Mouse (Mus musculus): ENCODE data around the gene Rhoc. TPM values are rescaled to one million over a fixed set of nuclear protein-coding genes. Genes with fewer than 3 reads are reported as not detected.

The Rhoc gene
- polyA plus RNA-seq, 1 experiment: 123 TPM

DNA sequence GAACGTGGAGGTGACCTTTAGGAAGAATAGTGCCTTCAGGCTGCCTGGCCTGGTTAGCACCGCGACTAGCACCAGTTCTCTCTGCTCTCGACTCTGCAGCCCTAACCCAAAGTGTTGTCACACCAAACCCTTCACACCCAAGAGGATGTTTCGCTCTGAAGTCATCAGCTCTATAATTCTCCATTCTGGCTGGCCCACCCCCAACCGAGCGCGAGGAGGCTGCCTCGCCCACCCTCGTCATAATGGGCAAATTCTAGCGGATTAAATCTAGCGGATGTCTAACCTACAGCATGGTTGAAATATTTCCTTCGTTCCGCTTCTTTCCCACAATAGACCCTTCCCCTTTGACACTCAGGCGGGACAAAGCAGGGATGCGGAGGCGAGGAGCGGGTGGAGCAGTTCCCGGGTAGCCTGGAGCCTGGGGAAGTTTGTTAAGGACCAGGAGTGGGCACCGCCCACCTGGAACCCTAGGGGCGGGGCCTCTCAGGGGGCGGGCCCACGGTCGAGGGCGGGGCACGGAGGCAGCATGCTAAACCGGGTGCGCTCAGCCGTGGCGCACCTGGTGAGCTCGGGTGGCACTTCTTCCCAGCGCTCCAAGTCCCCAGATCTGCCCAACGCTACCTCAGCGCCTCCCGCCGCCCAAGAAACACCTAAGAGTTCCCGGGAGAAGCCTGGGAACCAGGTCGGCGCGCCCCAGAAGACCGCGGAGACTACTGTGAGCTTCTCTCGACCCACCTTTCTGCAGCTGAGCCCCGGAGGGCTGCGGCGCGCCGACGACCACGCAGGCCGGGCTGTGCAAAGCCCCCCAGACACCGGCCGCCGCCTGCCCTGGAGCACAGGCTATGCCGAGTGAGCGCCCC is 7.4 kb upstream of the Rhoc start, which contains the start of gene Ppm1j:
Ppm1j (plus strand) TSS at position 496 of the 860 bp plus-strand sequence.
- H3K4me1 ChIP-seq (ENCODE audit: control insufficient read depth, insufficient read depth, low read length): peaks cover 5% of the 10 kb centered on the region

DNA sequence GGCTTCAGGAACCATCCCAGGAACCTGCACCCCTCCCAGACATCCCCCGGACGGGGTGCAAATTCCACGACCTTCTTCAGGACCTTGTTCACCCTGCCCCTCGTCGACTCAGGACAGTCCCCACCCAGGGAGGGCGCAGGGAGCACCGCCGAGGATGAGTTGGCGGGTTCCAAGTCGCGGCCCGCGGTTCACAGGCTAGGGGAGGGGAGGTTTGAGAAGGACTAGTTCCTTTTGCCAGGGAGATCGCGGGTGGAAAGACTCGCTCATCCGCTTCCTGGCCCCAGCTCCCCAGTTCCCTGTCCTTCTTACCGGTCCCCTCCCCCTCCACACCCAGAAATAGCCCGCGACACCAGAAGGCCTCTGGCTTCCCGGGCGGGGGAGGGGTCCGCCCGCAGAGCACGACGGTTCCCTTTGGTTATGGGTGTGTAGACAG is 6.7 kb upstream of the Rhoc start, which contains the start of gene Fam19a3:
Fam19a3 (minus strand) TSS at position 370 of the 433 bp plus-strand sequence.
- H3K9ac ChIP-seq (ENCODE audit: low read depth, poor library complexity, severe bottlenecking): peak within 1 kb of the TSS; percentile 76
- no peaks in the 10 kb centered on the region for H3K36me3 ChIP-seq (ENCODE audit: control insufficient read depth, insufficient read depth, low read length, poor library complexity, severe bottlenecking)
- H3K4me3 ChIP-seq (ENCODE audit: low read depth, low read length): peak within 1 kb of the TSS; percentile 75
- H3K27ac ChIP-seq (ENCODE audit: insufficient read depth, low read length): peak within 1 kb of the TSS; percentile 21
- TF ChIP-seq CTCF (IDR thresholded peaks at IDR 0.05; ENCODE audit: low read depth, low read length) (no peak), EP300 (IDR thresholded peaks at IDR 0.05; ENCODE audit: insufficient read depth, low read depth, low read length) (no peak), POLR2A (IDR thresholded peaks at IDR 0.05; ENCODE audit: insufficient read depth, low read length) (no peak)
- H3K4me1 ChIP-seq (ENCODE audit: control insufficient read depth, insufficient read depth, low read length): peaks cover 5% of the 10 kb centered on the region
- no peaks in the 10 kb centered on the region for H3K27me3 ChIP-seq (ENCODE audit: control insufficient read depth, insufficient read depth, low read length, poor library complexity, severe bottlenecking)
- no peaks in the 10 kb centered on the region for H3K9me3 ChIP-seq (replicated peaks; ENCODE audit: control insufficient read depth, insufficient read depth, low read length, poor library complexity, severe bottlenecking)

More for the DNA sequence above, 7.4 kb upstream of the Rhoc start, which contains the start of gene Ppm1j:
- Histone ChIP-seq H3K4me3 (ENCODE audit: low read depth, low read length) (peak within 1 kb of the TSS; percentile 75), H3K36me3 (ENCODE audit: control insufficient read depth, insufficient read depth, low read length, poor library complexity, severe bottlenecking) (no peaks in the 10 kb centered on the region), H3K9ac (ENCODE audit: low read depth, poor library complexity, severe bottlenecking) (peak within 1 kb of the TSS; percentile 76), H3K9me3 (replicated peaks; ENCODE audit: control insufficient read depth, insufficient read depth, low read length, poor library complexity, severe bottlenecking) (no peaks in the 10 kb centered on the region), H3K27ac (ENCODE audit: insufficient read depth, low read length) (no peak within 1 kb of the TSS), H3K27me3 (ENCODE audit: control insufficient read depth, insufficient read depth, low read length, poor library complexity, severe bottlenecking) (no peaks in the 10 kb centered on the region)
- TF ChIP-seq POLR2A (IDR thresholded peaks at IDR 0.05; ENCODE audit: insufficient read depth, low read length) (no peak), EP300 (IDR thresholded peaks at IDR 0.05; ENCODE audit: insufficient read depth, low read depth, low read length) (0 out of 2 replicates have a peak, but pooled peaks have one; percentile 18)

DNA sequence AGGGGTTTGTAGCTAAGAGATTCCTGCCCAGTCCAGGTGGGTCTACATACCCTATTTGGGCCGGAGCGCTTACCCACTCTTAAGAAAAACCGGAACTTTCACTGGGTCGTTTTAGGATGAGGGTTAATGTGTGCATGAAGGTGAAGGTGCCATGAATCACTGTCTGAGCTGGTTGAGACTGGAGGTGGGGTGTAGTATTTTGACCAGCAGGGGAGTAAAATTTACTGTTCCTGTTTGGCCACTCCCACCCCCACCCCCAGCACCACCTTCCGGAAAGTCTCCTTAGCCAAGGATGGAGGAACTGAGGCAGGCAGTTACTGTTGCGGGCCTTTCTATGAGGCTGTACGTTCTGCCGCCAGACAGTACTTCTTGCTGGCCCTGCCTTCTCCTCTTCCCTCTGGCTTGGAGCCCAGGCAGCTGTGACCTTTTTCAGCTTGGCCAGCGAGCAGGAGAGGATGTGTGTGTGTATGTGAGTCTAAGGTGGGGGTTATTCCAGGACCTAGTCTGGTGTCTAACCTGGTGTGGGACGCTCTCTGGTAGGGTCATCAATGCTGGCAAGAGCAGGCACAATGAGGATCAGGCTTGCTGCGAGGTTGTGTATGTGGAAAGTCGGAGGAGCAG is 6.0 kb upstream of the Rhoc start:
- H3K9me3 ChIP-seq (replicated peaks; ENCODE audit: control insufficient read depth, insufficient read depth, low read length, poor library complexity, severe bottlenecking): no peaks in the 10 kb centered on the region
- TF ChIP-seq EP300 (IDR thresholded peaks at IDR 0.05; ENCODE audit: insufficient read depth, low read depth, low read length): 0 out of 2 replicates have a peak, but pooled peaks have one; percentile 3
- no peak for TF ChIP-seq POLR2A (IDR thresholded peaks at IDR 0.05; ENCODE audit: insufficient read depth, low read length)
- H3K9ac ChIP-seq (ENCODE audit: low read depth, poor library complexity, severe bottlenecking): peak overlapping the region; percentile 76
- H3K27ac ChIP-seq (ENCODE audit: insufficient read depth, low read length): peak overlapping the region; percentile 21
- no peaks in the 10 kb centered on the region for H3K36me3 ChIP-seq (ENCODE audit: control insufficient read depth, insufficient read depth, low read length, poor library complexity, severe bottlenecking)
- peaks cover 5% of the 10 kb centered on the region for H3K4me1 ChIP-seq (ENCODE audit: control insufficient read depth, insufficient read depth, low read length)
- peak overlapping the region; percentile 75 for H3K4me3 ChIP-seq (ENCODE audit: low read depth, low read length)
- no peaks in the 10 kb centered on the region for H3K27me3 ChIP-seq (ENCODE audit: control insufficient read depth, insufficient read depth, low read length, poor library complexity, severe bottlenecking)

DNA sequence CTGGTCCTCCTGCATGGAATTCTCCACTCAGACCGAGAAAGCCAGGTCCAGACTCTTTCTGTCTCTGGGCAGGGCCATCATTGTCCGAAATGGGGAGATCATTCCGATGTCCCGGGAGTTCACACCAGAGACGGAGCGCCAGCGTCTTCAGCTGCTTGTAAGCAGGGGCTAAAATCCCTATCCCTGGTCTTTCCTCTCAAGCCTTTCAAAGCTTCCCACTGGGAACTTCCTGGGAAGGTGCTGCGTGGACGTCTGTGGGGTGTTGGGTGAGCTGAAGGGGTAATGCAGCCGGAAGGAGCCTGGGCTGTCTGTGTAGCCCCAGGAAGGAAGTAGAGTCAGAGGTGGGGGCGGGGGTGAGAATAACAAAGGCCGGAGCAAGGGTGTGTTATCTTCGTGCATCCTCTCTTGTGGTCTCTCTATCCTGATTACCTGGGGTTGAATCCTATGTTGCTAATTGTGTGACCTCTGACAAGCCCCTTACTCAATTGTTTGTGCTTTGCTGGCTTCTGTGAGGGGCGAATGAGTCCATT is 4.1 kb upstream of the Rhoc start:
- Histone ChIP-seq H3K36me3 (ENCODE audit: control insufficient read depth, insufficient read depth, low read length, poor library complexity, severe bottlenecking) (no peaks in the 10 kb centered on the region), H3K9ac (ENCODE audit: low read depth, poor library complexity, severe bottlenecking) (0 out of 2 replicates have a peak overlapping the region, but pooled peaks have one; percentile 15), H3K9me3 (replicated peaks; ENCODE audit: control insufficient read depth, insufficient read depth, low read length, poor library complexity, severe bottlenecking) (no peaks in the 10 kb centered on the region), H3K27me3 (ENCODE audit: control insufficient read depth, insufficient read depth, low read length, poor library complexity, severe bottlenecking) (no peaks in the 10 kb centered on the region), H3K4me1 (ENCODE audit: control insufficient read depth, insufficient read depth, low read length) (peaks cover 5% of the 10 kb centered on the region), H3K4me3 (ENCODE audit: low read depth, low read length) (peak overlapping the region; percentile 13), H3K27ac (ENCODE audit: insufficient read depth, low read length) (peak overlapping the region; percentile 19; the same call in 1 of the 2 replicates)
- TF ChIP-seq POLR2A (IDR thresholded peaks at IDR 0.05; ENCODE audit: insufficient read depth, low read length): no peak
- peak; percentile 61; the same call in 1 of the 2 replicates for TF ChIP-seq EP300 (IDR thresholded peaks at IDR 0.05; ENCODE audit: insufficient read depth, low read depth, low read length)
- no peak for TF ChIP-seq CTCF (IDR thresholded peaks at IDR 0.05; ENCODE audit: low read depth, low read length)

DNA sequence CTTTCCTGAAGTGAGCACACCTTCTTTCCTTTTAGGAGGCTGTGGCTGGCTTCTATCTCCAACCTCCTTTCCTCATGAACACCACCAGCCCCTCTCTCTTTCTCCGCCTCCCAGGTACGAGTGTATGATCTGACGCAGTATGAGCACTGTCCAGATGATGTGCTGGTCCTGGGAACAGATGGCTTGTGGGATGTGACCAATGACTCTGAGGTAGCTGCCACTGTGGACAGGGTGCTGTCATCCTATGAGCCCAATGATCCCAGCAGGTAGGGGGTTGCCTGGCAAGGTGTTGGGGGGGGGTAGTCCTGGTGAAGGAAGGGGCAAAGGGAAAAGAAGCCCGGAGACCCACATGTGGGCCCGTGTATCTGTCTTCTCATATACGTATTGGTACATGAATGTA is 2.9 kb upstream of the Rhoc start:
- TF ChIP-seq CTCF (IDR thresholded peaks at IDR 0.05; ENCODE audit: low read depth, low read length) (no peak), POLR2A (IDR thresholded peaks at IDR 0.05; ENCODE audit: insufficient read depth, low read length) (no peak), EP300 (IDR thresholded peaks at IDR 0.05; ENCODE audit: insufficient read depth, low read depth, low read length) (no peak)
- H3K27ac ChIP-seq (ENCODE audit: insufficient read depth, low read length): no peak overlapping the region
- H3K9me3 ChIP-seq (replicated peaks; ENCODE audit: control insufficient read depth, insufficient read depth, low read length, poor library complexity, severe bottlenecking): no peaks in the 10 kb centered on the region
- H3K27me3 ChIP-seq (ENCODE audit: control insufficient read depth, insufficient read depth, low read length, poor library complexity, severe bottlenecking): no peaks in the 10 kb centered on the region
- H3K9ac ChIP-seq (ENCODE audit: low read depth, poor library complexity, severe bottlenecking): no peak overlapping the region
- H3K4me1 ChIP-seq (ENCODE audit: control insufficient read depth, insufficient read depth, low read length): peaks cover 5% of the 10 kb centered on the region
- H3K36me3 ChIP-seq (ENCODE audit: control insufficient read depth, insufficient read depth, low read length, poor library complexity, severe bottlenecking): no peaks in the 10 kb centered on the region
- H3K4me3 ChIP-seq (ENCODE audit: low read depth, low read length): no peak overlapping the region

All from ES-Bruce4 (cell line).